Mouse (Mus musculus): Measurements from ENCODE around the gene Psmd8.
"Not testable (repeated sequence)": the region's sequence is repeated elsewhere in the genome, so short reads cannot be mapped to it uniquely, and the experiment has no call there.

Psmd8 gene

GRCm38 (mm10) chr7:29180077-29180853 is at the start of gene Psmd8:
Gene Psmd8 (minus strand): TSS chr7:29180701.
- peak; percentile 81 for DNase-seq (ENCODE audit: low spot score)

- no peak for DNase-seq (ENCODE audit: low spot score)
These were observed 47.7 kb upstream of the Psmd8 start for GRCm38 (mm10) chr7:29228202-29228601.

GRCm38 (mm10) chr7:29225520-29225919 is 45.0 kb upstream of the Psmd8 start:
- DNase-seq (ENCODE audit: low spot score): no peak

- no peak for DNase-seq (ENCODE audit: low spot score)
These were observed 44.4 kb upstream of the Psmd8 start for GRCm38 (mm10) chr7:29224756-29225394.

GRCm38 (mm10) chr7:29214846-29215245 is 34.3 kb upstream of the Psmd8 start:
- DNase-seq (ENCODE audit: low spot score): no peak

- no peak for DNase-seq (ENCODE audit: low spot score)
These were observed 33.7 kb upstream of the Psmd8 start for GRCm38 (mm10) chr7:29214236-29214635.

GRCm38 (mm10) chr7:29213675-29214082 is 33.2 kb upstream of the Psmd8 start, which contains the start of gene Catsperg1:
Gene Catsperg1 (minus strand): TSS chr7:29214035.
- no peak for DNase-seq (ENCODE audit: low spot score)

- DNase-seq (ENCODE audit: low spot score): not testable (repeated sequence)
These were observed 32.5 kb upstream of the Psmd8 start for GRCm38 (mm10) chr7:29212775-29213560.

- no peak for DNase-seq (ENCODE audit: low spot score)
These were observed 31.8 kb upstream of the Psmd8 start for GRCm38 (mm10) chr7:29212199-29212765.

GRCm38 (mm10) chr7:29211415-29212198 is 31.1 kb upstream of the Psmd8 start:
- DNase-seq (ENCODE audit: low spot score): peak; percentile 41

GRCm38 (mm10) chr7:29211013-29211412 is 30.5 kb upstream of the Psmd8 start:
- DNase-seq (ENCODE audit: low spot score): not testable (repeated sequence)

GRCm38 (mm10) chr7:29202577-29202976 is 22.1 kb upstream of the Psmd8 start:
- DNase-seq (ENCODE audit: low spot score): no peak

GRCm38 (mm10) chr7:29194230-29194629 is 13.7 kb upstream of the Psmd8 start:
- DNase-seq (ENCODE audit: low spot score): not testable (repeated sequence)

- DNase-seq (ENCODE audit: low spot score): not testable (repeated sequence)
These were observed 822 bp upstream of the Psmd8 start for GRCm38 (mm10) chr7:29181323-29181722.

GRCm38 (mm10) chr7:29180854-29181236 is 344 bp upstream of the Psmd8 start:
- DNase-seq (ENCODE audit: low spot score): no peak

- no peak for DNase-seq (ENCODE audit: low spot score)
These were observed 1.2 kb downstream of the Psmd8 start for GRCm38 (mm10) chr7:29179323-29179722.

- DNase-seq (ENCODE audit: low spot score): no peak
These were observed 2.4 kb downstream of the Psmd8 start for GRCm38 (mm10) chr7:29178106-29178505.

GRCm38 (mm10) chr7:29172390-29173016 is 8.0 kb downstream of the Psmd8 start:
- no peak for DNase-seq (ENCODE audit: low spot score)

- no peak for DNase-seq (ENCODE audit: low spot score)
These were observed 8.9 kb downstream of the Psmd8 start for GRCm38 (mm10) chr7:29171562-29172097.

GRCm38 (mm10) chr7:29170755-29171561 is 9.5 kb downstream of the Psmd8 start:
- DNase-seq (ENCODE audit: low spot score): no peak

Measured in urinary bladder, postnatal 10 days (tissue).